Mouse (Mus musculus): ENCODE measurements around the gene Dennd1c.
A peak's percentile ranks its signal among the peaks of the same experiment; 100 is the strongest.

- TF ChIP-seq IRF4 (IDR thresholded peaks at IDR 0.05; ENCODE audit: low read depth, low read length) (no peak; the same call in 1 of the 2 replicates), TBP (conservative IDR thresholded peaks at IDR 0.05; ENCODE audit: low read depth, low read length) (peak; percentile 67), MAX (IDR thresholded peaks at IDR 0.05; ENCODE audit: low read length) (no peak; the same call in 1 of the 2 replicates), POLR2A (IDR thresholded peaks at IDR 0.05; ENCODE audit: low read depth, low read length) (peak; percentile 50; the same call in 1 of the 2 replicates), CTCF (conservative IDR thresholded peaks at IDR 0.05 in 1 of 2, IDR thresholded peaks at IDR 0.05 in 1 of 2; ENCODE audit: low read depth in 2 of 2, low read length in 2 of 2) (no peak), PAX5 (IDR thresholded peaks at IDR 0.05; ENCODE audit: low read length) (no peak), SIN3A (IDR thresholded peaks at IDR 0.05; ENCODE audit: low read length) (peak; percentile 45; the same call in 1 of the 2 replicates), E2F4 (IDR thresholded peaks at IDR 0.05; ENCODE audit: insufficient replicate concordance, low read depth, low read length) (no peak), TCF12 (IDR thresholded peaks at IDR 0.05; ENCODE audit: low read depth, low read length) (peak; percentile 53), RCOR1 (conservative IDR thresholded peaks at IDR 0.05; ENCODE audit: low read depth, low read length) (no peak), CHD1 (IDR thresholded peaks at IDR 0.05; ENCODE audit: low read depth, low read length) (no peak)
Observed at GRCm38 (mm10) chr17:57125853-57126622, 47.7 kb upstream of the Dennd1c start.
